Mouse (Mus musculus) spleen, postnatal 14 days (tissue): ENCODE results near the gene Acer2.
"Not testable (repeated sequence)": the region's sequence is repeated elsewhere in the genome, so short reads cannot be mapped to it uniquely, and the experiment has no call there.

ENCODE experiments used
- DNase-seq, 2 experiments: peaks; one replicate each; pipeline ENCODE4 v3.0.0; 2021 to 2022; ENCODE audit warnings: low spot score in 2 of 2

The Acer2 gene

DNA sequence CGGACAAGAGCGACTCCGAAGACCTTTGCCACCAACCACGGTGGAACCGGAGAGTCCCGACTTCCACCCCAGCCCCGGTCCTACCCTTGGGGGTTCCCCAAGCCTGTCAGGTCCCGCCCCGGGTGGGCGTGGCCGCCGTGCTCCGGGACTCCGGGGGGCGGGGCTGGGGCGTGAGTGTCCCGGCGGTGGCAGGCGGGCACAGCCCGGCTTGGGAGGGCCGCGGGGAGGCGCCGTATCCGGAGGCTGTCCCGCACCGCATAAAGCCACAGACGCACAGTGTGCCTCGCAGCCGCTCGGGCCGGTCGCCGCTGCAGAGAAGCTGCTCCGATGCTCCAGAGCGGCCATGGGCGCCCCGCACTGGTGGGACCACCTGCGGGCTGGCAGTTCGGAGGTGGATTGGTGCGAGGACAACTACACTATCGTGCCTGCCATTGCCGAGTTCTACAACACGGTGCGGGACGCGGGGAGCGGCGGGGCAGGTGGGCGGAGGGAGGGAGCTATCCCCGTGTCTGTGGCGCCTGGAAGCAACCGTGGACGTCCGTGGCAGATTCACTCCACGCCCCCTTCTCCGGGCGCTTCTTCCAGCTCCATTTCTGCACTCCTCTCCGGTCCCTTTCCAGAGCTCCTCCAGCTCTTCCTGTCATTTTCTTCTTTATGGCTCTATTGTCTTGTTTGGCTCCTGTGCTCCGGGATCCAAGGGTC is at the start of gene Acer2:
Gene Acer2 (plus strand): TSS at position 251 of the 702 bp plus-strand sequence.
- DNase-seq: peak; percentile 78 to 84

GRCm38 (mm10) chr4:86825143-86825542 is 49.1 kb upstream of the Acer2 start:
- DNase-seq: no peak

GRCm38 (mm10) chr4:86831896-86832295 is 42.3 kb upstream of the Acer2 start:
- DNase-seq: no peak

- not testable (repeated sequence) for DNase-seq
These were observed 33.1 kb upstream of the Acer2 start for GRCm38 (mm10) chr4:86841141-86841540.

DNA sequence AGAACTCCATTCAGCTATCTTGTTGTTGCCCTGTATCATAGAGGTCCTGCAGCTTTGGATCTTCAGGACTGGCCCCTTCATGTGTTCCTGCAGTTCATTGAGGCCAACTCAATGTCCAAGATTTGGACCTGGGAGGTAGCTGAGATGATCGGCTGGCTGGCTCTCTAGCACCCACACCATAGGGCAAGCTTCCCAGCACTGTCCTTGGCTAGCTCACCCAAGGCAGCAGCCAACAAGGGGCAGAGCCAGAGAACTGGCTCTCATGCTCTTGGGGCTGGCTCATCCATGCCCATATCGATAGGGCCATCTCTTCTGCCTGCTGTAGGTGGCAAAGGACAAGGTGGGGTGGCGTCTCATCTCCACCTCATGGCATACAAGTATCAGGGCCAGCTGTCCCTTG is 28.8 kb upstream of the Acer2 start:
- no peak for DNase-seq

DNA sequence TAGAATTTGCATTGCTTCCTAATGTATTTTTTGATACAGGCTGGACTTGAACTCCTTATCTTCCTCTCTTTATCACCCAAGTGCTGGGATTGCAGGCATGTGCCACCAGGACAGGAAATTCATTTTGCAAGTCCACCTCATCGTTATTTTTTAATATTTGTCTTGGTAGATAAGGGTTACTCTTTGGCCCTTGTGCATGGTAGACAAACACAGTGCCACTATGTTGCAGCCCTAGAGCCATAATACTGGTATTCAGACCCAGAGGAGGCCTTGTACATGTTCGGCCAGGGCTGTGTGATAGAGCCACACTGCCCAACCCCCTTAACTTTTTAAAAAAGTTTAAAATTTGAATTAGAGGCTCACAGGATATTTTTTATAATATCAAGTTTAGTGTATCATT is 26.9 kb upstream of the Acer2 start:
- no peak for DNase-seq

- DNase-seq: no peak
These were observed 22.9 kb upstream of the Acer2 start for GRCm38 (mm10) chr4:86851331-86851730.

DNA sequence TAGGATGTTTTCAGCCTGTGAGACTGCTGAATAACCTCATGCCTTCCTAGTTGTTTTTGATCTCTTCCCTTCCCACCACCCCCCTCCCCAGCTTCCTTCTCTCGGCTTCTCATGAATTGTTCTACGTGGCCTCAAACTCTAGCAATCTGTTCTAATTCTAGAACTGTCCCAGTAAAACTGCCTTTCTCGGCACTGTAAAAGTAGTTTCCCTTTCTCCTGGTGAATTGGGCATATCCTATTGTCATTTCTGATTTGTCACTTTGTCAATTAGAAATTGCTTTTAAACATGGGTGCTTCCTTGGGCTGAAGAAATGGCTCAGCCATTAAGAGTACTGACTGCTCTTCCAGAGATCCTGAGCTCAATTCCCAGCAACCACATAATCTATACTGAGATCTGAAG is 22.2 kb upstream of the Acer2 start:
- DNase-seq: no peak

GRCm38 (mm10) chr4:86852813-86853590 is 21.2 kb upstream of the Acer2 start:
- DNase-seq: no peak

GRCm38 (mm10) chr4:86856304-86857112 is 17.7 kb upstream of the Acer2 start:
- DNase-seq: peak in 1 of 2 experiments; percentile 10

- DNase-seq: peak; percentile 87 to 94
These were observed 16.8 kb upstream of the Acer2 start, which contains the start of gene Rps6 for GRCm38 (mm10) chr4:86857113-86858069. Gene Rps6, minus strand, starts transcription at chr4:86857412.

GRCm38 (mm10) chr4:86858070-86858440 is 16.1 kb upstream of the Acer2 start:
- no peak for DNase-seq

DNA sequence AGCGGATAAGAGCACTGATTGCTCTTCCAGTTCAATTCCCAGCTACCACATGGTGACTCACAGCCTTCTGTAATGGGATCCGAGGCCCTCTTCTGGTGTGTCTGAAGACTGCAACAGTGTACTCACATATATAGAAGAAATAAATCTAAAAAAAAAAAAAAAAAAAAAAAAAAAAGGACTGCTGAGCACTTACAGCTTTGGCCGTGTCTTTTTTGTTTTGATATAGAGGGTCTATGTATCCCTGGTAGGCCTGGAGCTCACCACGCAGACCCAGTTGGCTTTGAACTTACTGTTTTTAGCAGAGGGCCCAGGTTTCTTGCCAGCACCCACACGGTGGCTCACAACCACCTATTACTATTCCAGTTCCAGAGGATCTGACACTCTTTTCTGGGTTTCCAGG is 10.1 kb upstream of the Acer2 start:
- no peak for DNase-seq

DNA sequence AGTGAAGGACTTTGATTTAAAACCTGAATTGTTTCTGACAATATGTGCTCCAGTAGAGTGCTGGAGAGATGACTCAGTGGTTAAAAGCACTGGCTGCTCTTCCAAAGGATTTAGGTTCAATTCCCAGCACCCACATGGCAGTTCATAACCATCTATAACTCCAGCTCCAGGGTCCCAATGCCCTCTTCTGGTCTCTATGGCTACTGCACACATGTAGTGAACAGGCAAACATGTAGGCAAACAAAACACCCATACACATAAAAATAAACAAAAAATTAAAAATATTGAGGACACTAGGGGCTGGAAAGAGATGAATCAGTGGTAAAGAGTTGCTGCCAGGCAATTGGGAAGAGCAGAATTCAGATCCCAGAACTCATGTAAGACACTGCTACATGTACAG is 2.2 kb upstream of the Acer2 start:
- DNase-seq: no peak

- no peak for DNase-seq
These were observed 1.1 kb upstream of the Acer2 start for GRCm38 (mm10) chr4:86873072-86873471.

DNA sequence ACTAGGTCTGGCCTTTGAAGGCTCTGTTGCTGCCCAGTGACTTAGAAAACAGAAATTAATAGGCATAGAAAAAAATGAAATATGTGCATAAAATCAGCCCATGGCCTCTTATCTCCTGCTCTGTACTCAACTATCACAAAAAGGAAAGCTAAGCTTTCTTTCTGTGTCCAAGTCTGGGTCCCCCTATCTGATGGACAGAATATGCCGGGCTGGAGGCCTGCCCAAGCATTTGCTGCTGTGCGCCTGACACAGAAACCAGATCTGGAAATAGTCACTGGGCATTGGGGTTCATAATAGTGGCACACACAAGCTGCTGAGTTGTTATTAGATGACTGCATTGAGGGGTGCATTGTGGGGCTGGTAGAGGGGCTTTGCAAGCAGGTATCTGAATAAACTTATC is 5.3 kb downstream of the Acer2 start:
- no peak for DNase-seq

DNA sequence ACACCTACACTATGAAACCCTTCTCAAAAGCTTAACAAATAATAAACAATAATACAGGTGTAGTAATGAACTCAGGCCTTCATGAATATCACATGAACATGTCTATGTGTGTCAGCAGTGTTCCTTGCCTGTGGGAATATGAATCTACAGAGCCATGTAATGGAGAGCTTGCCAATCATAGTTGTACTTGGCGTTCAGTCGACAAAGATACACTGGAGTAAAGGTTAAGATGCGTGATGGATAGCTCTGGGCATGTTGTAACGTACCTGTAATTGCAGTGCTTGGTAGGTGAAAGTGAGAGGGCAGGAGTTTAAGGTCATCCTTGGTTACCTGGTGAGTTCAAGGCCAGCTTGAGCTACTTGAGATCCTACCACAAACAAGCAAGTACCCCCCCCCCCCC is 7.0 kb downstream of the Acer2 start:
- DNase-seq: no peak

GRCm38 (mm10) chr4:86882413-86882812 is 8.2 kb downstream of the Acer2 start:
- no peak for DNase-seq

- DNase-seq: peak in 1 of 2 experiments; percentile 34
These were observed 10.7 kb downstream of the Acer2 start for GRCm38 (mm10) chr4:86884945-86885344.

DNA sequence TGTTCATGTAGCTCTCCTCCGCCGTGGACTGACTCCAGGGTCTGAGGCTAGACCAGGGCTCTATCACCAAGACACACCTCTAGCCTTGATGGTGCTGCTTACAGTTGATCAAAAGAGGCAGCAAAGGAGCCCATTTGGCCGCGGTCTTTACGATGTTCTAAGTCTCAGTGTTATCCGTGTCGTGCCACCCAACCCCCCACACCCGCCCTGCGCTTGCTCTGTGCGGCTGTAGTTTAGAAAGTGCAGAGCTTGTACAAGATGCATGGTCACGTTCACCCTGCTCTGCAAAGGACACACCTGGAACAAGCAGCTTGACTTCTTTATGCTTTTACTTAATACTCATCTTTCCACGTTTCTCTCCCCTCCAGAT is 11.6 kb downstream of the Acer2 start:
- no peak for DNase-seq

- DNase-seq: no peak
These were observed 12.1 kb downstream of the Acer2 start for GRCm38 (mm10) chr4:86886160-86886878.
